9 mouse cellular contexts compared by ENCODE assay signal in genomic region chr9:37235951-37236737, GRCm38 (mm10). TPM values are rescaled to one million over a fixed set of nuclear protein-coding genes. Genes with fewer than 3 reads are reported as not detected.
DNase-seq lines count a peak whose midpoint lies in the region; ATAC-seq lines count a peak whose summit lies in the region.
"Had no signal": no experiment of that assay in that cellular context is flagged by ENCODE, and none has a peak within 500 bp of the region (broad histone marks: within the 10 kb centered on the region; RNA-seq: fewer than 3 reads in every experiment).

No protein-coding gene starts in this region.

- H3K4me2 ChIP-seq in heart, embryonic 12.5 days, result no peak overlapping the region
- H3K4me2 ChIP-seq: neural tube, embryonic 12.5 days had no signal

- no peak overlapping the region for H3K27ac ChIP-seq in heart, embryonic 12.5 days (ENCODE audit: poor library complexity, severe bottlenecking)
- H3K27ac ChIP-seq: neural tube, embryonic 12.5 days had no signal

- WGBS in heart, embryonic 12.5 days, result 52% methylated on average over 4 of the region's 4 CpGs

- DNase-seq in heart, adult 9 months (ENCODE audit: low spot score in 2 of 2), result peak; percentile 15 to 38
- DNase-seq in 416B (ENCODE audit: low read depth), result peak; percentile 96
- peak; percentile 27 for DNase-seq in adrenal gland, postnatal 25 days
- DNase-seq in spleen, postnatal 10 days (ENCODE audit: low spot score in 2 of 2), result no peak
- no peak for DNase-seq in T-cell, adult 2 months (ENCODE audit: low spot score)
- no peak for DNase-seq in cerebellum, adult 9-11 months

- no peak for ATAC-seq in heart, embryonic 12.5 days (ENCODE audit: insufficient number of reproducible peaks, low FRiP score)
- ATAC-seq in megakaryocyte progenitor cell, adult 5-6 weeks (replicated peaks; ENCODE audit: poor library complexity), result 0 out of 2 replicates have a peak, but pooled peaks have one; percentile 26

- H3K27me3 ChIP-seq in heart, embryonic 12.5 days (replicated peaks), result no peaks in the 10 kb centered on the region
- H3K27me3 ChIP-seq: neural tube, embryonic 12.5 days had no signal

- no peak overlapping the region for H3K9ac ChIP-seq in heart, embryonic 12.5 days
- H3K9ac ChIP-seq: neural tube, embryonic 12.5 days had no signal

- no peaks in the 10 kb centered on the region for H3K9me3 ChIP-seq in heart, embryonic 12.5 days (replicated peaks)
- H3K9me3 ChIP-seq: neural tube, embryonic 12.5 days had no signal

- no peaks in the 10 kb centered on the region for H3K36me3 ChIP-seq in heart, embryonic 12.5 days
- H3K36me3 ChIP-seq: neural tube, embryonic 12.5 days had no signal

- no peaks in the 10 kb centered on the region for H3K4me1 ChIP-seq in heart, embryonic 12.5 days (replicated peaks)
- H3K4me1 ChIP-seq: neural tube, embryonic 12.5 days had no signal

- H3K4me3 ChIP-seq in heart, embryonic 12.5 days, result no peak overlapping the region
- H3K4me3 ChIP-seq: neural tube, embryonic 12.5 days had no signal

RNA-seq across cellular contexts. Expression of gene Slc37a2, which starts 19.4 kb away (rescaled TPM):
- 1.2 and 1.5 TPM in 2 replicates for polyA plus RNA-seq in heart, embryonic 12.5 days (2016; fragmentation: Nextera tagmentation; extraction: Ambion mirVana)
- 49.1 and 58.6 TPM in 2 replicates for total RNA-seq in adrenal gland, postnatal 25 days (2021)
- 0.15 and 0.37 TPM in 2 replicates for total RNA-seq in megakaryocyte progenitor cell, adult 5-6 weeks (2015)
- 0.37 and 0.50 TPM in 2 replicates for total RNA-seq in megakaryocyte progenitor cell, adult 5-6 weeks (2017)

RNA-seq across cellular contexts. Expression of gene Tmem218, which starts 28.1 kb away (rescaled TPM):
- 8.2 and 9.1 TPM in 2 replicates for polyA plus RNA-seq in heart, embryonic 12.5 days (2016; fragmentation: Nextera tagmentation; extraction: Ambion mirVana)
- 4.5 and 4.7 TPM in 2 replicates for total RNA-seq in adrenal gland, postnatal 25 days (2021)
- total RNA-seq in megakaryocyte progenitor cell, adult 5-6 weeks (2015), result 3.5 and 4.4 TPM in 2 replicates
- 4.2 and 5.3 TPM in 2 replicates for total RNA-seq in megakaryocyte progenitor cell, adult 5-6 weeks (2017)

Comparison
In these comparisons a context has a peak if more than half of its experiments do, and no peak if none do; other contexts are left out.
1. DNase-seq: peak in heart, adult 9 months (2 of 2), 416B (single experiment) and adrenal gland, postnatal 25 days (single experiment); none in spleen, postnatal 10 days (0 of 2), T-cell, adult 2 months (single experiment) and cerebellum, adult 9-11 months (single experiment).
2. RNA of gene Slc37a2, which starts 19.4 kb away (total RNA-seq): 49.1 to 58.6 TPM in adrenal gland, postnatal 25 days; 0.15 to 0.50 TPM in megakaryocyte progenitor cell, adult 5-6 weeks; every median in the first group is over 10 times any median in the second.